Mouse (Mus musculus) hindbrain, embryonic 12.5 days (tissue): ENCODE data around the gene Rap1gds1. TPM values are rescaled to one million over a fixed set of nuclear protein-coding genes. Genes with fewer than 3 reads are reported as not detected.
A peak's percentile ranks its signal among the peaks of the same experiment; 100 is the strongest.

Experiments
- ATAC-seq: fragments of 200-750 bp; cut with Nextera tagmentation; 2 replicates; pipeline ENCODE4 v1.8.0; 2017; ENCODE audit warnings: moderate TSS enrichment; ENCODE audit not compliant: low FRiP score
- H3K27ac ChIP-seq: fragments of 300-500 bp; sonication (generic); 2 replicates; pipeline ENCODE4 v1.5.1; 2016; ENCODE audit warnings: mild to moderate bottlenecking
- H3K27me3 ChIP-seq: fragments of 300-500 bp; sonication (generic); 2 replicates; pipeline ENCODE4 v1.6.1; 2016; ENCODE audit warnings: mild to moderate bottlenecking
- H3K36me3 ChIP-seq: fragments of 300-500 bp; sonication (generic); 2 replicates; pipeline ENCODE4 v1.6.1; 2016; ENCODE audit warnings: mild to moderate bottlenecking
- H3K4me1 ChIP-seq: fragments of 300-500 bp; sonication (generic); 2 replicates; pipeline ENCODE4 v1.6.1; 2016
- H3K4me2 ChIP-seq: fragments of 300-500 bp; sonication (generic); replicated peaks from 2 replicates; pipeline ENCODE4 v1.6.1; 2016; ENCODE audit warnings: mild to moderate bottlenecking
- H3K4me3 ChIP-seq: fragments of 300-500 bp; sonication (generic); 2 replicates; pipeline ENCODE4 v1.5.1; 2016; ENCODE audit warnings: mild to moderate bottlenecking
- H3K9ac ChIP-seq: fragments of 300-500 bp; sonication (generic); 2 replicates; pipeline ENCODE4 v1.6.1; 2016; ENCODE audit warnings: mild to moderate bottlenecking, moderate library complexity
- H3K9me3 ChIP-seq: fragments of 300-500 bp; sonication (generic); replicated peaks from 2 replicates; pipeline ENCODE4 v1.6.1; 2016; ENCODE audit warnings: mild to moderate bottlenecking
- WGBS: fragments of 180-500 bp; shearing (Covaris S2); methylation state at CpG from one replicate; pipeline ENCODE4 v1.1.7; 2016; 5-methylcytosine and 5-hydroxymethylcytosine counted together
- polyA plus RNA-seq: library from polyadenylated mRNA; unstranded; fragments of >200 nt; fragmentation: Nextera tagmentation; extraction: Ambion mirVana; gene quantifications from 2 replicates; pipeline ENCODE4 v1.2.1, GENCODE M21; 2016

Rap1gds1 gene
- 74.8 and 76.0 TPM in 2 replicates for polyA plus RNA-seq

- H3K9me3 ChIP-seq: no peaks in the 10 kb centered on the region
- no peaks in the 10 kb centered on the region for H3K36me3 ChIP-seq
- ATAC-seq: peak; percentile 65
- WGBS: 0% methylated on average over 62 of the region's 97 CpGs
- H3K27ac ChIP-seq: peak within 1 kb of the TSS; percentile 98
- H3K4me2 ChIP-seq: peak within 1 kb of the TSS; percentile 86
- H3K27me3 ChIP-seq: no peaks in the 10 kb centered on the region
- peak within 1 kb of the TSS; percentile 92 for H3K9ac ChIP-seq
- peak within 1 kb of the TSS; percentile 90 for H3K4me3 ChIP-seq
- 0 out of 2 replicates have a peak, but pooled peaks cover 2% of the 10 kb centered on the region for H3K4me1 ChIP-seq
Measured at GRCm38 (mm10) chr3:139074484-139075211, at the start of gene Rap1gds1. TSS of gene Rap1gds1 (minus strand) at chr3:139075201.

DNA sequence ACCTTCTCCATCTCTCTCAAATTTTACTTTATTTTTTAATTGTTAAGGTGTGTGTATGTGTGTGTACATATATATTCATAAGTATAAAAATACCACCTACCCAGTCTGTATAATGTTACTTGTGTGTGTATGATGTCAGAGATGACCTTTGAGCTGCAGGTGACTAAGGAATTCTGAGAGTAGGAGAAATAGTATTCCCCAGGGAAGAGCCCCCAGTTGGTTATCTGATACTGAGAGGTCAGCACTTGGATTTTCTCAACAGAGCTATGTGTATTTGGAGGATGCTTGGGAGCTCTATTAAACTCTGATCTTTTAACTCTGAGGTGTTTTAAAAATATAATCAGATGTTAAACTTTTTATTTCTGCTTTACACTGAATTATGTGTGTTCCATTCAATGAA is 43.4 kb upstream of the Rap1gds1 start:
- Histone ChIP-seq H3K4me1 (no peaks in the 10 kb centered on the region), H3K27me3 (no peaks in the 10 kb centered on the region), H3K4me2 (no peak overlapping the region), H3K9me3 (no peaks in the 10 kb centered on the region), H3K36me3 (no peaks in the 10 kb centered on the region), H3K9ac (no peak overlapping the region), H3K4me3 (no peak overlapping the region), H3K27ac (no peak overlapping the region)
- no peak for ATAC-seq

DNA sequence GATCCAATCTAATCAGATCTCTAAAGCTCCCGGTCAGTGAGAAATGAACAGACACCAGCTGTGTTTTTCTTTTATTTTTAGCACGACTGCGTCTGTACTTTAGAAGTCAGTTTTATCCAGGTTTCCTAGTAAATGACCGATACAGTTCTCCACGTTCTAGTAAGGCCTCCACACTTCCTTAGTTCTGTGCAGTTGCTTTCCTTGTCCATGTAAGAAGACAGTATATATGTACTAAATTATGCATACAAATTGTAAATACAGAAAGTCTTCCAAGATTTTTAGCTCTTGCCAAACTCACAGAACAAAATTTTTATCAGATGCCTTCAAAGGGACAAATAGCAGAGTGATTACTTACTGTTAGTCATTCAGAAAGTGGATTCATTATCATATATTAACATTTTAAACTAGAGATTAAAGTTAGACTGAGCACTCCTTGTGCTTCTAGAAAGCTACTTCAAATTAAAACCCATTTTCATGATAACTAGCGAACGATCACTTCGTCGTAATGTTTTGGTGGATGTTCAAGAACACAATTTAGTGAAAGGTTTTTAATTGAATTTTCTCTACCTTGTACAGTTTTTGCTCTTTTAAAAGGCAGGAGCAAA is 41.8 kb upstream of the Rap1gds1 start:
- Histone ChIP-seq H3K27me3 (no peaks in the 10 kb centered on the region), H3K27ac (no peak overlapping the region), H3K9ac (no peak overlapping the region), H3K36me3 (no peaks in the 10 kb centered on the region), H3K4me1 (no peaks in the 10 kb centered on the region), H3K9me3 (no peaks in the 10 kb centered on the region), H3K4me2 (no peak overlapping the region), H3K4me3 (no peak overlapping the region)
- 79% methylated on average over 9 of the region's 9 CpGs for WGBS
- ATAC-seq: no peak

DNA sequence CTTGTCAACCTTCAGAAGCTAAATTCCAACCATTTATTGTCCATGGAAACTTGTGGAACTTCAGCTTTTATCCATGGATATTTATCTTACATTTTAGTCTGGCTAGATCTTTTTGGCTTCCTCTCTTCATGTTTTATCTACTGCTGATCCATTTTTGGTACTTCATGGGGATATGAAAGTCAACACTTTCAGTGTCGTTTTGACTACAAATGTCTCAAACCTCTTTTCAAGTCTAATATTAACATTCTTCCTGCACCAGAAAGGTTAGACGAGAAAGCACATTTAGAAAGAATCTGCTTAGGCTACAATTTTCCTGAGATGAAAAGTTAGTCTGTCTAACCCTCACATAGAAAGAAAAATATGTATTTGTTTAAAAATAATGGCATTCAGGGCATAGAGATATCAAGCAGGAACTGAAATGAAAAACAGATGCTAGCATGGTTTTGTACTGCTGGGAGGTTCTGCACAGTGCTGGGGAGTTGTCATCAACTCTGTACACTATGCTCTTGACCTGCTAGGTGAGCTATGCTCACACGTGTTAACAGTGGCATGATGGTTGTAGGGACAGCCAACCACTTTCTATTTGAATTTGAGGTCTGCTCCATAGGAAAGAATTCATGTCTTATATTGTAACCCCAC is 37.5 kb upstream of the Rap1gds1 start:
- Histone ChIP-seq H3K9me3 (no peaks in the 10 kb centered on the region), H3K27ac (no peak overlapping the region), H3K36me3 (no peaks in the 10 kb centered on the region), H3K4me3 (no peak overlapping the region), H3K9ac (no peak overlapping the region), H3K4me1 (no peaks in the 10 kb centered on the region), H3K27me3 (no peaks in the 10 kb centered on the region), H3K4me2 (no peak overlapping the region)
- 66% methylated on average over 3 of the region's 3 CpGs for WGBS
- no peak for ATAC-seq

- Histone ChIP-seq H3K4me2 (no peak overlapping the region), H3K4me1 (no peaks in the 10 kb centered on the region), H3K27ac (no peak overlapping the region), H3K4me3 (no peak overlapping the region), H3K36me3 (no peaks in the 10 kb centered on the region), H3K9me3 (no peaks in the 10 kb centered on the region), H3K9ac (no peak overlapping the region), H3K27me3 (no peaks in the 10 kb centered on the region)
- WGBS: 71% methylated on average over 2 of the region's 2 CpGs
- ATAC-seq: no peak
Measured at GRCm38 (mm10) chr3:139111877-139112276, 36.9 kb upstream of the Rap1gds1 start.

DNA sequence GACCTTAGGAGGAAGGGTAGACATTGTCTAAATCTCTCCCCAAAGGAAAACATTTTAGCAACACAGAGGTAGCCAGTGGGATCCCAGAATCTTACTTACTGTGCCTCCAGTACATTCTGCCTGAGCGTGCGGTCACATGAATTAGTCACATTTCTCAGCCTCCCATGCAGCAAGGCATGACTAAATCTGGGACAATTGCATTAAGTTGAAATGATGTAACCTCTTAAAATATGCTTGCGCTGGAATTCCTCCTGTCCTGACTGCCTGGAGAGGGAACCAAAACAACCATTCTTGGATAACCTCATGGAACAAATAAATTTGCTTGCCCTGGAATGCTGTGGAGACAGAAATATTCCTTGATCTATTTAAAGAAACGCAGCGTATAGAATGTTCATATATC is 33.2 kb upstream of the Rap1gds1 start:
- Histone ChIP-seq H3K4me2 (no peak overlapping the region), H3K9me3 (no peaks in the 10 kb centered on the region), H3K4me1 (no peaks in the 10 kb centered on the region), H3K4me3 (no peak overlapping the region), H3K9ac (no peak overlapping the region), H3K27me3 (no peaks in the 10 kb centered on the region), H3K36me3 (no peaks in the 10 kb centered on the region), H3K27ac (no peak overlapping the region)
- no peak for ATAC-seq
- 78% methylated on average over 5 of the region's 5 CpGs for WGBS

DNA sequence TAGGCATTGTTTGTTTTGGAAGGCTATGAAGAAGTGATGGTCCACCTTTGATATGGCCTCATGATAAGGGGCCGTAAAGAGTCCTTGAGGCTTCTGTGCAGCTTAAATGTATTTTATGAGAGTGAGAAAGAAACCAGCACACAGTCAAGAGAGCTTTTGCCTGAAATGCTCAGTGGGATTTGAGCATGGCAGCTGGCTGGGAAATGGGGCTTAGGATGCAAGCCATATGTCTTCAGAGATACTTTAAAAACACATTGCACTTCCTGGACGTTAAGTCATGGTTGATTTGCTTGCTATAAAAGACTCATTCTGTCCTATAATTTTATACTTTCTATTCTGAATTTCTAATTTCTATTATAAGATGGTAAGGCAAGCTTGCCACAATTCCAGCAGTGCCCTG is 28.9 kb upstream of the Rap1gds1 start:
- WGBS: 71% methylated on average over 2 of the region's 2 CpGs
- Histone ChIP-seq H3K9ac (no peak overlapping the region), H3K4me1 (no peaks in the 10 kb centered on the region), H3K36me3 (no peaks in the 10 kb centered on the region), H3K4me3 (no peak overlapping the region), H3K27ac (no peak overlapping the region), H3K4me2 (no peak overlapping the region), H3K9me3 (no peaks in the 10 kb centered on the region), H3K27me3 (no peaks in the 10 kb centered on the region)
- ATAC-seq: no peak

GRCm38 (mm10) chr3:139103346-139103745 is 28.3 kb upstream of the Rap1gds1 start:
- Histone ChIP-seq H3K9me3 (no peaks in the 10 kb centered on the region), H3K9ac (no peak overlapping the region), H3K4me3 (no peak overlapping the region), H3K4me1 (no peaks in the 10 kb centered on the region), H3K4me2 (no peak overlapping the region), H3K27me3 (no peaks in the 10 kb centered on the region), H3K36me3 (no peaks in the 10 kb centered on the region), H3K27ac (no peak overlapping the region)
- no peak for ATAC-seq
- WGBS: 87% methylated on average over 3 of the region's 3 CpGs

DNA sequence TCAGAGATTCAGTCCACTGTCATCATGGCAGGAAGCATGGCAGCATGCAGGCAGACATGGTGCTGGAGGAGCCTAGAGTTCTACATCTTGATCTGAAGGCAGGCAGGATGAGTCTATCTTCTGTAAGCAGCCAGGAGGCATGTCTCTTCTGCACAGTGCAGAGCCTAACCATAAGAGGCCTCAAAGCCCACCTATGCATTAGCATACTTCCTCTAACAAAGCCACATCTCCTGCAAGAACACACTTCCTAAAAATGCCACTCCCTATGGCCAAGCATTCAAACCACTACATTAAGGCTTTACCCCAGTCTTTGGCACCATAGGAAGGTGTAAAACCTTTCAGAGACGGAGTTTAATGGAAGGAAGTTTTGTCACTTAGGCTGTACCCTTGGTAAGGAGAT is 26.9 kb upstream of the Rap1gds1 start:
- no peaks in the 10 kb centered on the region for H3K27me3 ChIP-seq
- H3K4me2 ChIP-seq: no peak overlapping the region
- no peaks in the 10 kb centered on the region for H3K4me1 ChIP-seq
- no peaks in the 10 kb centered on the region for H3K36me3 ChIP-seq
- no peak for ATAC-seq
- H3K9me3 ChIP-seq: no peaks in the 10 kb centered on the region
- H3K4me3 ChIP-seq: no peak overlapping the region
- H3K9ac ChIP-seq: no peak overlapping the region
- no peak overlapping the region for H3K27ac ChIP-seq
- 84% methylated on average over 1 of the region's 1 CpGs for WGBS

- H3K9ac ChIP-seq: no peak overlapping the region
- 90% methylated on average over 5 of the region's 5 CpGs for WGBS
- H3K4me3 ChIP-seq: no peak overlapping the region
- H3K9me3 ChIP-seq: no peaks in the 10 kb centered on the region
- H3K4me2 ChIP-seq: no peak overlapping the region
- no peaks in the 10 kb centered on the region for H3K36me3 ChIP-seq
- no peaks in the 10 kb centered on the region for H3K27me3 ChIP-seq
- no peaks in the 10 kb centered on the region for H3K4me1 ChIP-seq
- ATAC-seq: no peak
- H3K27ac ChIP-seq: no peak overlapping the region
Measured at GRCm38 (mm10) chr3:139099284-139099683, 24.3 kb upstream of the Rap1gds1 start.

- no peaks in the 10 kb centered on the region for H3K27me3 ChIP-seq
- H3K36me3 ChIP-seq: no peaks in the 10 kb centered on the region
- H3K9me3 ChIP-seq: peaks cover 3% of the 10 kb centered on the region; the same call in 1 of the 2 replicates
- H3K27ac ChIP-seq: no peak overlapping the region
- no peak for ATAC-seq
- WGBS: 80% methylated on average over 7 of the region's 7 CpGs
- no peaks in the 10 kb centered on the region for H3K4me1 ChIP-seq
- H3K9ac ChIP-seq: no peak overlapping the region
- H3K4me2 ChIP-seq: no peak overlapping the region
- H3K4me3 ChIP-seq: no peak overlapping the region
Measured at GRCm38 (mm10) chr3:139095894-139096293, 20.9 kb upstream of the Rap1gds1 start.

DNA sequence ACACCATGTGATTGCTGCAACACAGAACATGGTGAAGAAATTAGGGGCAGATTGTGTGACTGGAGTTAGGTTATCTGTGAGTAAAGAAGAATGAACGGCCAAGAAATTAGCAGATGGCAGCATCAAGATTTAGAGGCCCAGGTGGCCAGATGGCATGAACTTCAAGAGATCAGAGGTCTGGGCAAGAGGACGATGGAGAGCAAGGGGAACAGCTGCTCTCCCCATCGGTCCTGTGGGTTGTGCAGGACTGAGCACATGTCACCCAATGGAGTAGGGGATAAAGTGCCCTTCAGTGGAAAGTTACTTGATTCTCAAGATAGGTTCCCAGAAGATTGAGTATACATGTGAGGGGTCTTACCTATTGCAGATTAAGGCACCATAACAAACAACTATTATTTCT is 13.5 kb upstream of the Rap1gds1 start:
- H3K9ac ChIP-seq: no peak overlapping the region
- no peaks in the 10 kb centered on the region for H3K27me3 ChIP-seq
- no peaks in the 10 kb centered on the region for H3K4me1 ChIP-seq
- H3K4me3 ChIP-seq: no peak overlapping the region
- H3K27ac ChIP-seq: no peak overlapping the region
- H3K36me3 ChIP-seq: no peaks in the 10 kb centered on the region
- no peak overlapping the region for H3K4me2 ChIP-seq
- no peak for ATAC-seq
- peaks cover 8% of the 10 kb centered on the region for H3K9me3 ChIP-seq
- 88% methylated on average over 3 of the region's 3 CpGs for WGBS
